8 mouse cellular contexts compared by ENCODE assay signal in the genomic region with DNA sequence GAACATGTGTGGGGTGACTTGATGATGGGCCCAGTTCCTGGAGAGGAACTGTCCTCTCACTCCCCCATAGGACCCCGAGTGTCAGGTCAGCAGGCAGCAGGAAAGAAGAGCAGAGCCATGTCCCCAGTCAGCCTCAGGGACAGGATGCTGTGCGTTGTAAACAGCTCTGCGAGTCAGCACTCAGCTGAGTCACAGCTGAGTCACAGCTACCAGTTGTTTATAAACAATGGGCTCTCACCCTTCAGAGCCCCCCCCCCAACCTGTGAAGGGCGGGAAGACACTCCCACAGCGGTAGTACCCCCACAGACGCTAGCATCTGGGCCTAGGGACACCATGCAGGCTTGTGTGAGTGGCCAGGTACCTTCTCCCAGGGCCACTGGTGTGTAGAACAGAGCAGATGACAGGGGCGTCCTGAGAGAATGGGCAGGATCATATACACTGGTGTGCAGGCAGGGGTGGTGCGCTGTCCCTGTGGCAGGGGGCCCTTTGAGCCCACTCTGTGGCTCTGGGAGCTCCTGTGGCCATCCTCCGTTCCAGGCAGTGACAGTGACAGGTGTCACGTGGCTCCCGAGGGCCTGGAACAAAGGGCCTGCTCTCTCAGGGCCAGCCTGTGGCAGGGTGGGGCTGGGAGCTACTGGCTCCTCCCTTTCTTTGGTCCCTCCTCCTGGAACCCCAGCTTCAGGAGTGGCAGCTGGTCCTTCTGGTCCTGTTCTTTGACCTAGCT. TPM values are rescaled to one million over a fixed set of nuclear protein-coding genes. Genes with fewer than 3 reads are reported as not detected.
DNase-seq lines count a peak whose midpoint lies in the region; ATAC-seq lines count a peak whose summit lies in the region.

No protein-coding gene starts in this region.

- H3K4me3 ChIP-seq in forebrain, embryonic 16.5 days (replicated peaks; ENCODE audit: low read length): no peak overlapping the region
- H3K4me3 ChIP-seq in hindbrain, embryonic 11.5 days (ENCODE audit: low read depth, low read length): no peak overlapping the region
- no peak overlapping the region for H3K4me3 ChIP-seq in limb, embryonic 11.5 days (ENCODE audit: low read depth, low read length)

- ATAC-seq in cerebellum, adult (ENCODE audit: insufficient number of reproducible peaks, low FRiP score, low TSS enrichment): peak; percentile 54; the same call in 1 of the 2 replicates
- peak; percentile 32 for ATAC-seq in forebrain, embryonic 16.5 days
- ATAC-seq in hindbrain, embryonic 11.5 days (ENCODE audit: low FRiP score): peak; percentile 89
- ATAC-seq in limb, embryonic 11.5 days (ENCODE audit: insufficient number of reproducible peaks, low FRiP score, low TSS enrichment, low read depth): peak; percentile 49; the same call in 1 of the 2 replicates

- H3K27ac ChIP-seq in forebrain, embryonic 16.5 days (ENCODE audit: low read length): peak overlapping the region; percentile 65
- H3K27ac ChIP-seq in hindbrain, embryonic 11.5 days (ENCODE audit: low read depth, low read length): peak overlapping the region; percentile 92
- peak overlapping the region; percentile 60; the same call in 1 of the 2 replicates for H3K27ac ChIP-seq in limb, embryonic 11.5 days (replicated peaks; ENCODE audit: low read depth, low read length)

- 23% methylated on average over 11 of the region's 11 CpGs for WGBS in forebrain, embryonic 16.5 days
- WGBS in hindbrain, embryonic 11.5 days: 4% methylated on average over 11 of the region's 11 CpGs
- 15% methylated on average over 11 of the region's 11 CpGs for WGBS in limb, embryonic 11.5 days

- H3K4me1 ChIP-seq in forebrain, embryonic 16.5 days (replicated peaks; ENCODE audit: control insufficient read depth, insufficient read depth, low read length): peaks cover 62% of the 10 kb centered on the region
- H3K4me1 ChIP-seq in hindbrain, embryonic 11.5 days (replicated peaks; ENCODE audit: control insufficient read depth, insufficient read depth, low read length): peaks cover 15% of the 10 kb centered on the region
- H3K4me1 ChIP-seq in limb, embryonic 11.5 days (ENCODE audit: control insufficient read depth, insufficient read depth, low read length): peaks cover 31% of the 10 kb centered on the region

- H3K9ac ChIP-seq in forebrain, embryonic 16.5 days (replicated peaks; ENCODE audit: low read depth, low read length): peak overlapping the region; percentile 32
- peak overlapping the region; percentile 48 for H3K9ac ChIP-seq in hindbrain, embryonic 11.5 days (ENCODE audit: low read depth, low read length)
- peak overlapping the region; percentile 14; the same call in 1 of the 2 replicates for H3K9ac ChIP-seq in limb, embryonic 11.5 days (ENCODE audit: low read length)

- intact Hi-C loops in left cerebral cortex, postnatal 4 days (cut with DNase I): no loop called here

- peak overlapping the region; percentile 13; the same call in 1 of the 2 replicates for H3K4me2 ChIP-seq in forebrain, embryonic 16.5 days (ENCODE audit: low read length)
- H3K4me2 ChIP-seq in hindbrain, embryonic 11.5 days (replicated peaks; ENCODE audit: low read depth, low read length): peak overlapping the region; percentile 13
- no peak overlapping the region for H3K4me2 ChIP-seq in limb, embryonic 11.5 days (ENCODE audit: low read depth, severe bottlenecking)

- no peaks in the 10 kb centered on the region for H3K9me3 ChIP-seq in forebrain, embryonic 16.5 days (ENCODE audit: control insufficient read depth, low read length)
- no peaks in the 10 kb centered on the region for H3K9me3 ChIP-seq in hindbrain, embryonic 11.5 days (ENCODE audit: control insufficient read depth, low read length)
- no peaks in the 10 kb centered on the region for H3K9me3 ChIP-seq in limb, embryonic 11.5 days (ENCODE audit: control insufficient read depth, low read length)

- H3K36me3 ChIP-seq in forebrain, embryonic 16.5 days (ENCODE audit: control insufficient read depth, insufficient read depth): no peaks in the 10 kb centered on the region
- H3K36me3 ChIP-seq in hindbrain, embryonic 11.5 days (ENCODE audit: control insufficient read depth, insufficient read depth, low read length): no peaks in the 10 kb centered on the region
- no peaks in the 10 kb centered on the region for H3K36me3 ChIP-seq in limb, embryonic 11.5 days (ENCODE audit: control insufficient read depth, insufficient read depth, low read length)

- peak; percentile 66 for DNase-seq in left cerebral cortex, postnatal 4 days
- DNase-seq in left cerebral cortex, adult 18-20 months (ENCODE audit: low spot score in 2 of 2): no peak
- DNase-seq in hindbrain, embryonic 11.5 days (ENCODE audit: low spot score): peak; percentile 77
- DNase-seq in limb, embryonic 11.5 days (ENCODE audit: low spot score): peak; percentile 52
- DNase-seq in mesoderm, embryonic 11.5 days (ENCODE audit: low read depth, low spot score): peak; percentile 72
- DNase-seq in urinary bladder, postnatal 36 days (ENCODE audit: low spot score in 2 of 2): peak; percentile 87 to 89

- H3K27me3 ChIP-seq in forebrain, embryonic 16.5 days (replicated peaks; ENCODE audit: control insufficient read depth, insufficient read depth, low read length): no peaks in the 10 kb centered on the region
- H3K27me3 ChIP-seq in hindbrain, embryonic 11.5 days (ENCODE audit: control insufficient read depth, insufficient read depth, low read length): no peaks in the 10 kb centered on the region
- no peaks in the 10 kb centered on the region for H3K27me3 ChIP-seq in limb, embryonic 11.5 days (ENCODE audit: control insufficient read depth, insufficient read depth, low read length)

RNA-seq across cellular contexts. Expression of gene Ralgds, which starts 12.5 kb away (rescaled TPM):
- 100 to 1,000 TPM; 164 to 176 TPM for total RNA-seq in left cerebral cortex, postnatal 4 days (2021)
- 10 to 100 TPM; 78.2 to 87.4 TPM for total RNA-seq in left cerebral cortex, adult 18-20 months (2021)
- 83.5 and 83.7 TPM in 2 replicates for polyA plus RNA-seq in forebrain, embryonic 16.5 days (2015; fragmentation: Nextera tagmentation; extraction: Ambion mirVana)
- 55.9 and 63.0 TPM in 2 replicates for polyA plus RNA-seq in hindbrain, embryonic 11.5 days (2014; fragmentation: Nextera tagmentation; extraction: Ambion mirVana)
- 37.3 and 43.1 TPM in 2 replicates for polyA plus RNA-seq in limb, embryonic 11.5 days (2014; fragmentation: Nextera tagmentation; extraction: Ambion mirVana)

RNA-seq across cellular contexts. Expression of gene Gm10134, which starts 19.5 kb away (rescaled TPM):
- total RNA-seq in left cerebral cortex, postnatal 4 days (2021): not detected
- total RNA-seq in left cerebral cortex, adult 18-20 months (2021): 1 to 10 TPM in 1 of 2 experiments, not detected in 1; 1.1 TPM
- polyA plus RNA-seq in forebrain, embryonic 16.5 days (2015; fragmentation: Nextera tagmentation; extraction: Ambion mirVana): 1.8 and 2.4 TPM in 2 replicates
- polyA plus RNA-seq in hindbrain, embryonic 11.5 days (2014; fragmentation: Nextera tagmentation; extraction: Ambion mirVana): 0.73 TPM in 1 of 2 replicates, not detected in the other
- polyA plus RNA-seq in limb, embryonic 11.5 days (2014; fragmentation: Nextera tagmentation; extraction: Ambion mirVana): not detected in 2 replicates

RNA-seq across cellular contexts. Expression of gene Gbgt1, which starts 28.7 kb away (rescaled TPM):
- total RNA-seq in left cerebral cortex, postnatal 4 days (2021): 1 to 10 TPM; 2.5 to 2.6 TPM
- 1 to 10 TPM; 2.4 to 2.6 TPM for total RNA-seq in left cerebral cortex, adult 18-20 months (2021)
- 0.51 and 1.2 TPM in 2 replicates for polyA plus RNA-seq in forebrain, embryonic 16.5 days (2015; fragmentation: Nextera tagmentation; extraction: Ambion mirVana)
- polyA plus RNA-seq in hindbrain, embryonic 11.5 days (2014; fragmentation: Nextera tagmentation; extraction: Ambion mirVana): 0.38 and 1.1 TPM in 2 replicates
- not detected in 2 replicates for polyA plus RNA-seq in limb, embryonic 11.5 days (2014; fragmentation: Nextera tagmentation; extraction: Ambion mirVana)

RNA-seq across cellular contexts. Expression of gene Cel, which starts 37.8 kb away (rescaled TPM):
- total RNA-seq in left cerebral cortex, postnatal 4 days (2021): not detected
- not detected for total RNA-seq in left cerebral cortex, adult 18-20 months (2021)
- polyA plus RNA-seq in forebrain, embryonic 16.5 days (2015; fragmentation: Nextera tagmentation; extraction: Ambion mirVana): not detected in 2 replicates
- polyA plus RNA-seq in hindbrain, embryonic 11.5 days (2014; fragmentation: Nextera tagmentation; extraction: Ambion mirVana): not detected in 2 replicates
- polyA plus RNA-seq in limb, embryonic 11.5 days (2014; fragmentation: Nextera tagmentation; extraction: Ambion mirVana): not detected in 2 replicates

RNA-seq across cellular contexts. Expression of gene Mrps2, which starts 57.5 kb away (rescaled TPM):
- 10 to 100 TPM; 38.5 to 39.2 TPM for total RNA-seq in left cerebral cortex, postnatal 4 days (2021)
- total RNA-seq in left cerebral cortex, adult 18-20 months (2021): 10 to 100 TPM; 37.3 to 40.1 TPM
- polyA plus RNA-seq in forebrain, embryonic 16.5 days (2015; fragmentation: Nextera tagmentation; extraction: Ambion mirVana): 50.9 and 60.0 TPM in 2 replicates
- polyA plus RNA-seq in hindbrain, embryonic 11.5 days (2014; fragmentation: Nextera tagmentation; extraction: Ambion mirVana): 62.8 and 66.4 TPM in 2 replicates
- 70.4 and 72.9 TPM in 2 replicates for polyA plus RNA-seq in limb, embryonic 11.5 days (2014; fragmentation: Nextera tagmentation; extraction: Ambion mirVana)

Comparison
In these comparisons a context has a peak if more than half of its experiments do, and no peak if none do; other contexts are left out.
1. DNase-seq: peak in left cerebral cortex, postnatal 4 days (single experiment), hindbrain, embryonic 11.5 days (single experiment), limb, embryonic 11.5 days (single experiment), mesoderm, embryonic 11.5 days (single experiment) and urinary bladder, postnatal 36 days (2 of 2); none in left cerebral cortex, adult 18-20 months (0 of 2).
2. ATAC-seq: peak in every context shown above with its lines; median percentile 89 in hindbrain, embryonic 11.5 days; 54 in cerebellum, adult; 49 in limb, embryonic 11.5 days; 32 in forebrain, embryonic 16.5 days.
3. Peak in every context shown above with its lines, with median percentiles within 50 percentile points of each other: H3K27ac ChIP-seq and H3K9ac ChIP-seq.